Mouse (Mus musculus) stomach, embryonic 15.5 days (tissue): Measurements from ENCODE around the gene Acsm4. TPM values are rescaled to one million over a fixed set of nuclear protein-coding genes. Genes with fewer than 3 reads are reported as not detected.
"Not testable (repeated sequence)": the region's sequence is repeated elsewhere in the genome, so short reads cannot be mapped to it uniquely, and the experiment has no call there.

Source experiments
- ATAC-seq: fragments of 200-750 bp; cut with Nextera tagmentation; 2 replicates; pipeline ENCODE4 v1.8.0; 2017; ENCODE audit warnings: low read depth, moderate number of reproducible peaks, moderate TSS enrichment; ENCODE audit not compliant: insufficient read depth, low FRiP score
- H3K27ac ChIP-seq: fragments of 300-500 bp; sonication (generic); 2 replicates; pipeline ENCODE4 v1.5.1; 2015; ENCODE audit warnings: mild to moderate bottlenecking, inconsistent platforms
- H3K27me3 ChIP-seq: fragments of 300-500 bp; sonication (generic); replicated peaks from 2 replicates; pipeline ENCODE4 v1.6.1; 2015; ENCODE audit warnings: inconsistent platforms
- H3K36me3 ChIP-seq: fragments of 300-500 bp; sonication (generic); 2 replicates; pipeline ENCODE4 v1.6.1; 2015; ENCODE audit warnings: inconsistent platforms
- H3K4me1 ChIP-seq: fragments of 300-500 bp; sonication (generic); 2 replicates; pipeline ENCODE4 v1.6.1; 2015; ENCODE audit warnings: inconsistent platforms
- H3K4me2 ChIP-seq: fragments of 300-500 bp; sonication (generic); 2 replicates; pipeline ENCODE4 v1.6.1; 2015; ENCODE audit warnings: mild to moderate bottlenecking, inconsistent platforms
- H3K4me3 ChIP-seq: fragments of 300-500 bp; sonication (generic); replicated peaks from 2 replicates; pipeline ENCODE4 v1.5.1; 2015; ENCODE audit warnings: inconsistent platforms
- H3K9ac ChIP-seq: fragments of 300-500 bp; sonication (generic); 2 replicates; pipeline ENCODE4 v1.6.1; 2015; ENCODE audit warnings: inconsistent platforms
- H3K9me3 ChIP-seq: fragments of 300-500 bp; sonication (generic); 2 replicates; pipeline ENCODE4 v1.6.1; 2016; ENCODE audit warnings: inconsistent platforms
- WGBS: fragments of 180-500 bp; shearing (Covaris S2); methylation state at CpG from one replicate; pipeline ENCODE4 v1.1.7; 2015; 5-methylcytosine and 5-hydroxymethylcytosine counted together
- polyA plus RNA-seq: library from polyadenylated mRNA; unstranded; fragments of >200 nt; fragmentation: Nextera tagmentation; extraction: Ambion mirVana; gene quantifications from 2 replicates; pipeline ENCODE4 v1.2.1, GENCODE M21; 2015

Acsm4 gene
- polyA plus RNA-seq, 1 experiment from 2014 or later: not detected

DNA sequence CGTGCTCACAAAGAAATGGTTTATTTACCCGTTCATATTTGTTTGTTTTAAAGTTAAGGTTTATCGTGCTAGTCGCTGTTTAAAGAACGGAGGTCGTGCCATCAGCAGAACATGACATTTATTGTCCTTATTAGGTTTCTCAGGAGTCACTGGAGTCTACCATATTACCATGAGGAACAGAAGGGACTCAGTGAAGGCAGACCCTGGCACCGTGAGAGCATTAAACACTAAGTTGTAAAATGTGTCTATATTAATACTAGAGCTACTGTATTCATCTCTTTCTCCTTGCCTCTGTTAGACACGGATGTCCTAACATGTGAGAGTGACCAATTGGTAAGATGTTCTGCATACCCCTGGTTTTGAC lies 31.1 kb downstream of the Acsm4 start:
- ATAC-seq: 0 out of 2 replicates have a peak, but pooled peaks have one; percentile 5
- Histone ChIP-seq H3K27me3 (no peaks in the 10 kb centered on the region), H3K27ac (no peak overlapping the region), H3K9me3 (no peaks in the 10 kb centered on the region), H3K4me1 (peaks cover 3% of the 10 kb centered on the region; the same call in 1 of the 2 replicates), H3K4me2 (peak overlapping the region; percentile 78), H3K4me3 (peak overlapping the region; percentile 96), H3K9ac (no peak overlapping the region; the same call in 1 of the 2 replicates), H3K36me3 (peaks cover 23% of the 10 kb centered on the region)
- 11% methylated on average over 8 of the region's 8 CpGs for WGBS

DNA sequence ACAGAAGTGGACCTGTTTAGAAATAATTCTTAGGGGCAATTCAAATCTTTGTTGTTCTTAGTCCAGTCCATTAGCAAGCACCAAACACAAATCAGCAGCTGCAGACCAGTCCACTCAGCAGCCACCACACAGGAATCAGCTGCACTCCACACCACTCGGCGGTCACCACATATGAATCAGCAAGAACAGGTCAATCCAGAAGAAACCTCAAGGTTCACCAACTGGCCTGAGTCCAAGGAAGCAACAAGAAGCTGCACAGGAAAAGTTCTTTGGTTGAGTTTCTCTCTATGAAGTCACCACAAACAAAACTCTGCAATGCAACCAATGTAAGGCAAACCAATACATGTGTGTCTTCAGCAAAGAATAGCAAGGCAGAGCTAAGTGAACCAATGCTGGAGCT lies 37.8 kb downstream of the Acsm4 start:
- no peak overlapping the region for H3K4me2 ChIP-seq
- ATAC-seq: no peak
- no peak overlapping the region for H3K9ac ChIP-seq
- H3K4me1 ChIP-seq: no peaks in the 10 kb centered on the region
- no peaks in the 10 kb centered on the region for H3K36me3 ChIP-seq
- no peak overlapping the region for H3K4me3 ChIP-seq
- no peaks in the 10 kb centered on the region for H3K27me3 ChIP-seq
- 80% methylated on average over 2 of the region's 2 CpGs for WGBS
- H3K27ac ChIP-seq: no peak overlapping the region
- H3K9me3 ChIP-seq: no peaks in the 10 kb centered on the region

DNA sequence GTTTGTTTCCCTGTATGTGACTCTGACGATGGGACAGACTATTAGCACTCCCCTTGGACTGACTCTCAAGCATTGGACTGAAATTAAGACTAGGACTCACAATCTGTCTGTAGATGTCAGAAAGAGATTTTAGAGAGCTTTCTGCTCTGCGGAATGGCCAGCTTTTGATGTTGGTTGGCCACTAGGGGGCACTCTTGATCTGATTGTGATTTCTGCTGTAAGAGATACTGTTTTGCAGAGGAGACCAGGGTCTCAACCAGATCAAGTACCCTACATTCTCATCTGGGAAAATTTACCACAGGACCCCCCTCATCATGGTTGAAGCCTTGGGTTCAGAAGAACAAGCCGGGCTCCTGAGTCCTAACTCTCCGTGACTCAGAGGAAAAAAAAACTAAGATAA lies 41.4 kb downstream of the Acsm4 start:
- not testable (repeated sequence) for H3K9ac ChIP-seq
- WGBS: 78% methylated on average over 4 of the region's 4 CpGs

DNA sequence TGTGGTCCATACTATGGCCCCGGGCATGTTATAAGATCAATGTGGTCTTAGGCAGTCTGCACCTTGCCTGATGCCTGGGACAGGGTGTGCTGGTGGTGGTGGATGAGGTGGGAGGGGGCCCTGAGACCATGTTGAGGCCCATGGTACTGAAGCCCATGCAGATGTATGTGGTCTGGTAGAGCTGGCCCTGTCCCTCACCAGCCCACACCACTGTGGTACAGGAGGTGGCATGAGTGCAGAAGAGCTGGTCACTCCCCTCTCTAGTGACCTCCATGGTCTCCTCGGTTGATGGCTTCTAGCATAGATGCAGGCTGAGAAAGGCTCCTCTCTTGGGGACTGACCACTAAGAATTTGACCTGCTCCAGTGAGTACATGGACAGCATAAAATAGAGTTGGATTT lies 49.1 kb downstream of the Acsm4 start:
- H3K4me1 ChIP-seq: peaks cover under 1% of the 10 kb centered on the region; the same call in 1 of the 2 replicates
- H3K9ac ChIP-seq: no peak overlapping the region
- WGBS: 83% methylated on average over 2 of the region's 2 CpGs
- H3K27me3 ChIP-seq: no peaks in the 10 kb centered on the region
- no peak overlapping the region for H3K4me2 ChIP-seq
- no peaks in the 10 kb centered on the region for H3K9me3 ChIP-seq
- no peaks in the 10 kb centered on the region for H3K36me3 ChIP-seq
- no peak overlapping the region for H3K4me3 ChIP-seq
- no peak for ATAC-seq
- no peak overlapping the region for H3K27ac ChIP-seq

More for the DNA sequence above, 41.4 kb downstream of the Acsm4 start:
- H3K27ac ChIP-seq, H3K4me3 ChIP-seq, H3K27me3 ChIP-seq, H3K4me2 ChIP-seq, H3K9me3 ChIP-seq, H3K4me1 ChIP-seq, ATAC-seq, H3K36me3 ChIP-seq: not testable (repeated sequence)

DNA sequence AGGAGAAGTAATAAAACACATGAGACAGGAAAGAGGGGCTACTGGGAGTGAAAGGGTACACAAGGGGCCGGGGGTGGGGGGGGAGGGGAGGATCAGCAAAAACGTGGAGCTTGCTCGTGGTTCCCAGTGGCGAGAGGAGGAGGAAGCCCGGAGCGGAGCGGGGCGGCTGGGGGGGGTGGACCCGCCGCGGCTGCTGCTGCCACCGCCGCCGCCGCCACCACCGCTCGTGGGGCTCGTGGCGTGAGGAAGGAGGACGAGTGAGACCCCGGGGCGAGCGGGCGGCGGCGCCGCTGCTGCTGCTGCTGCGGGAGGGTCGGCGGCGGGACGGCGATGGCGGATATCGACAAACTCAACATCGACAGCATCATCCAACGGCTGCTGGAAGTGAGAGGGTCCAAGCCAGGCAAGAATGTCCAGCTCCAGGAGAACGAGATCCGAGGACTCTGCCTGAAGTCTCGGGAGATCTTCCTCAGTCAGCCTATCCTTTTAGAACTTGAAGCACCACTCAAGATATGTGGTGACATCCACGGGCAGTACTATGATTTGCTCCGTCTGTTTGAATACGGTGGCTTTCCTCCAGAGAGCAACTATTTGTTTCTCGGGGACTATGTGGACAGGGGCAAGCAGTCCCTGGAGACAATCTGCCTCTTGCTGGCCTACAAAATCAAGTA lies 50.1 kb downstream of the Acsm4 start:
- Histone ChIP-seq H3K4me3 (peak overlapping the region; percentile 33), H3K4me2 (peak overlapping the region; percentile 48)
- not testable (repeated sequence) for H3K9ac ChIP-seq, H3K9me3 ChIP-seq, H3K27ac ChIP-seq, H3K36me3 ChIP-seq, H3K27me3 ChIP-seq, ATAC-seq, H3K4me1 ChIP-seq
- 2% methylated on average over 31 of the region's 44 CpGs for WGBS

DNA sequence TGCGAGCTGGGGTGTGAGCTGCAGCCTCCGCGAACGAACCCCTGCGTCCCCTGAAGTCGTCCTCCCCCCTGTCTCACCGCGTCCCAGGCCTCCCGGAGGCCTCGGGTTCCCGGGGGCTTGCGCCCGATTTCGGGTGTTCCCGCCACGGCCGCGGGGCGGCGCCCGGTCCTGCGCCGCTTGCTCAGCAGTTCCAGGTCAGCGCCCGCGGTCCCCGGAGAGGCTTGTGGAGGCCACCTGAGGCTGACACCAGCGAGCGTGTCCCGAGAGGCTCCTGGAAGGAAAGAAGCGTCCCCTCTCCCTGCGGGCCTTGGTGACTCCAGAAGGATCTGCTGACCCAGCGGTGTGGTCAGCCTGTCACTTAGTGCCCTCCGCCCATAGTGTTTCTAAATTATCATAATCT lies 54.5 kb downstream of the Acsm4 start:
- no peak for ATAC-seq
- peaks cover 6% of the 10 kb centered on the region; the same call in 1 of the 2 replicates for H3K4me1 ChIP-seq
- no peaks in the 10 kb centered on the region for H3K9me3 ChIP-seq
- no peaks in the 10 kb centered on the region for H3K36me3 ChIP-seq
- no peak overlapping the region for H3K4me3 ChIP-seq
- H3K27me3 ChIP-seq: no peaks in the 10 kb centered on the region
- WGBS: 10% methylated on average over 34 of the region's 34 CpGs
- H3K27ac ChIP-seq: no peak overlapping the region
- H3K9ac ChIP-seq: no peak overlapping the region
- H3K4me2 ChIP-seq: peak overlapping the region; percentile 47

DNA sequence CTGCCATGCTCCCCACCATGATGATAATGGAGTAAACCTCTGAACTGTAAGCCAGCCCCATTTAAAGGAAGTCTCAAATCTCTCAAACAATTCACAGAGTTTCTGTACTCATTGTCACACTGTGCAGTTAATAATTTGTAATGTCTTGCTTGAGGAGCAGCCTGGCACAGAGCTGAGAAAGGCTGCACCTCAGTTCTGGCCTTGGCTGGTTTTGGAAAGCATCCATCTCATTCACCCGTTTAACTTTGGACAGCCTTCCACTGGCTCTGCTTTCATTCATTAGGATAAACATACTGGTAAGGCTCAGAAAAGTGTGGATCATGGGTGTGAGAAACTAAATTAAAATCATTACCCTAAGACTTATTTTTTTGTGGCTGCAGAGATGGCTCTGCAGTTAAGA lies 56.0 kb downstream of the Acsm4 start:
- no peaks in the 10 kb centered on the region for H3K9me3 ChIP-seq
- peaks cover 6% of the 10 kb centered on the region; the same call in 1 of the 2 replicates for H3K4me1 ChIP-seq
- no peaks in the 10 kb centered on the region for H3K36me3 ChIP-seq
- WGBS: 58% methylated on average over 1 of the region's 1 CpGs
- H3K27ac ChIP-seq: no peak overlapping the region
- H3K4me3 ChIP-seq: no peak overlapping the region
- no peak overlapping the region for H3K4me2 ChIP-seq
- no peak overlapping the region for H3K9ac ChIP-seq
- no peaks in the 10 kb centered on the region for H3K27me3 ChIP-seq
- no peak for ATAC-seq

DNA sequence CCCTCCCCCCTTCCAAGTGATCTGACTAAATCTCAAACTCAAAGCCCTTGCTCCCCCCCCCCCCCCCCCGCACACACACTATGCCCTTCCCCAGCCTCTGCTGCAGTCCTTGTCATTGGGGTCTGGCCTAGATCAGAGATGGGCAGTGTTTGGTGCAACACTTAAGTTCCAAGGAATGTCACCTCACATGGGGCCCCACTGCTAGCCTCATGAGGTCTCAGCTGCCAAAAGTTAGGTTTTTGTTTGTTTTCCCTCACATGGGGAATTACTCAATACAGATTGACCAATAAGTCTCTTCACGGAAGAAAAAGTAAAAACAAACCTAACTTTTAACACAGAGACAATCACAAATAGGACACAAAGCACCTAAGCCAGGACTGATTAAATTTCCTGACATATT lies 58.9 kb downstream of the Acsm4 start:
- Histone ChIP-seq H3K9ac (no peak overlapping the region), H3K27me3 (no peaks in the 10 kb centered on the region), H3K4me2 (no peak overlapping the region), H3K9me3 (no peaks in the 10 kb centered on the region), H3K4me1 (peaks cover 6% of the 10 kb centered on the region; the same call in 1 of the 2 replicates), H3K27ac (no peak overlapping the region), H3K36me3 (no peaks in the 10 kb centered on the region), H3K4me3 (no peak overlapping the region)
- WGBS: 69% methylated on average over 1 of the region's 2 CpGs
- ATAC-seq: no peak

DNA sequence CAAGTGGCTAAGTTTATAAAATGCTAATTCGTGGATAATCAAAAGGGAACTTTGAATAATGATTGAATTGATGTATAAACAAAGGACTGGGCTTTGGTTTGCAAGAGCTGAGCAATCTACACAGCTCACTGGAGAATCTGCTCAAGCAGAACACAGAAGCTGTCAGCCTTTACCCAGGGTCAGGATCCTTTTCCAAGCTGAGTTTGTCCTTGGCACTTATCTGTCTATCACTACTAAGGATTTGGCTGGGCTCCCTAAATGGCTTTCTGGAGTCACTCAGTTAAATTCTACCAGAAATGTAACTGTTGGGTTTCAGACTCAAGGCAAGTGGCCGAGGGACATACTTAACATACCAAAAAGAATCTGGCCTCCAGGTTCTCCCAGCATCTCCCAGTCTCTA lies 60.1 kb downstream of the Acsm4 start:
- Histone ChIP-seq H3K4me1 (no peaks in the 10 kb centered on the region), H3K36me3 (no peaks in the 10 kb centered on the region), H3K9me3 (no peaks in the 10 kb centered on the region), H3K4me2 (no peak overlapping the region), H3K9ac (no peak overlapping the region), H3K4me3 (no peak overlapping the region), H3K27me3 (no peaks in the 10 kb centered on the region), H3K27ac (no peak overlapping the region)
- no peak for ATAC-seq
- 54% methylated on average over 2 of the region's 2 CpGs for WGBS

DNA sequence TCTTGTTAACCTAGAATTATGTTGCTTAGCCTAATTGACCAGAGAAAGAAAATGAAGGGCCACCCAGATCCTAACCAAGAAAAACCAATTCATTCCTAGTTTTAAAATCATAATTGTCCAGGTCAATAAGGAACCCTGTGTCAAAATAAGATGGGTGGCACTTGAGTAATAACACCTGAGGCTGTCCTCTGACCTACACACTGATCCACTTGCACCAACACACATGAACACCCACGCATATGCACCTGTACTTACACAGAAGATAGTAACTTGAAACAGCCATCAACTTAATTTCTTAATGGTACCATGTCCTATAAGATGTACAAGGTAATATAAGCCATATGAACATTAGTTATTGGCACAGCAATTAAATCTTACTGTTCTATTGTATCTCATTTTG lies 63.9 kb downstream of the Acsm4 start:
- H3K9me3 ChIP-seq: no peaks in the 10 kb centered on the region
- H3K4me3 ChIP-seq: no peak overlapping the region
- no peak overlapping the region for H3K27ac ChIP-seq
- no peaks in the 10 kb centered on the region for H3K36me3 ChIP-seq
- H3K9ac ChIP-seq: no peak overlapping the region
- H3K4me1 ChIP-seq: no peaks in the 10 kb centered on the region
- no peak for ATAC-seq
- H3K4me2 ChIP-seq: no peak overlapping the region
- no peaks in the 10 kb centered on the region for H3K27me3 ChIP-seq
- 81% methylated on average over 1 of the region's 1 CpGs for WGBS

DNA sequence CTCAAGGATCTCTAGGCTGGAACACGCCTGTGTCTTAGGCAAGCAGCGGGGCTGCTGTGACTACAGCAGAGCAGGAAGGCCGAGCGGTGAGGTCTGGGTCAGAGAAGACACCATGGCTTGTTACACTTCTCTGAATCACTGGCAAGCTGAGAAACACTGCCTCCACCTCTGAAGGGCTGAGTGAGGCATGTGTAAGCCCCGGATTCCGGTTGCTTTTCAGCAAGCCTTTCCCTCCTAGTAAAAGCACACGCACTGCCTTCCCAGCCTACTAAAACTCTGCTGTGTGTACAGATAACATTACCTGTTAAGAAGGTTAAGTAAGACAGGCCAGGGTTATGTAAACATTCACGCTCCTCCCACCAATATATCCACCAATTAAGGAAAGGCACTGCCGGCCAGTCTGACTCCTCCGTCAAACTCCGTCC lies 70.7 kb downstream of the Acsm4 start, which contains the start of gene Acsm3:
Gene Acsm3 (plus strand): TSS at position 397 of the 425 bp plus-strand sequence.
- Histone ChIP-seq H3K27ac (0 out of 2 replicates have a peak within 1 kb of the TSS, but pooled peaks have one; percentile 33), H3K36me3 (no peaks in the 10 kb centered on the region), H3K4me3 (peak within 1 kb of the TSS; percentile 12; the same call in 1 of the 2 replicates), H3K9me3 (no peaks in the 10 kb centered on the region), H3K4me1 (no peaks in the 10 kb centered on the region), H3K27me3 (no peaks in the 10 kb centered on the region), H3K9ac (no peak within 1 kb of the TSS), H3K4me2 (peak within 1 kb of the TSS; percentile 32; the same call in 1 of the 2 replicates)
- WGBS: 25% methylated on average over 11 of the region's 11 CpGs
- peak; percentile 83 for ATAC-seq

DNA sequence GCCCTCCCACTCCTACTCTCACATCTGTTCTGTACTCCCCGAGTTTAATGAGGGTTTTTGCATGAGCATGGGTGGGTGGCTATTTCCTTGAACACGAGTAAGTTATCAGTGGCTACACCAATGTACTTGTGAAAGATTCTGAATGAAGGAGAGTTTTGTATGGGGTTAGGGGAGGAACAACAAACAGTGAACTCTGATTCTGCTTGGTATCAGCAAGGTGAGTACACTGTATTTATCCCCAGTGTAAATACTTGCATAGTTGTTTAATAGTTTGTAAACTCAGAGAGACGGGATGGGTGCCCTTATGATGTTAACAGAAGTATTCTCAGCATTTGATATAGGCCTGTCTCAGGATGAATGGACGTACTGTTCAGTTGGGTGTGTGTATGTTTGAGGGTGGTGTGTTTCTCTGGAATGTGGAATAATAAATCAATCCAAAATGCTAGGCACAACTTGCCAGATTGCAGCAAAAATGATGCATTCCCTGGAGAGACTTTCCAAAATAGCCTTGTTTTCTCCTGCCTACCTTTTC lies 72.4 kb downstream of the Acsm4 start:
- H3K9ac ChIP-seq: no peak overlapping the region
- H3K9me3 ChIP-seq: no peaks in the 10 kb centered on the region
- no peak overlapping the region for H3K4me2 ChIP-seq
- H3K4me1 ChIP-seq: no peaks in the 10 kb centered on the region
- no peak overlapping the region; the same call in 1 of the 2 replicates for H3K27ac ChIP-seq
- no peak overlapping the region for H3K4me3 ChIP-seq
- peak; percentile 62 for ATAC-seq
- no peaks in the 10 kb centered on the region for H3K36me3 ChIP-seq
- H3K27me3 ChIP-seq: no peaks in the 10 kb centered on the region
- 35% methylated on average over 4 of the region's 4 CpGs for WGBS
